Mouse (Mus musculus): ENCODE measurements around the gene Zfp804a. TPM values are rescaled to one million over a fixed set of nuclear protein-coding genes. Genes with fewer than 3 reads are reported as not detected.

Gene Zfp804a
- total RNA-seq, 1 experiment: 0.09 TPM

DNA sequence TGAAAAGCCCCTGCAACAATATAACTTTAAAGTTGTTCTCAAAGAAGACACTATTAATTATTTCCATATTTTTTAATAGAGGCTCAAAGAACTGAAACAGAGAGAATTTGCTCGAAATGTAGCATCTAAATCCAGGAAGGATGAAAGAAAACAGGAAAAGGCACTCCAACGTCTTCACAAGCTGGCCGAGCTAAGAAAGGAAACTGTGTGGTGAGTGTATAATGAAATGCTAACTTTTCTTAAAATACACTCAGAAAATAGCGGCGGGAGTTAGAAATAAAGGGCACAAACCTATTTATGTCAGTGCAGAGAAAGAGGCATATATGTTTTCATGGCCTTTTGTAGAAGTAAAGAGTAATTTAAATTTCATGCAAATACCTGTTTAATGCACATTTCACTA, 200.4 kb downstream of the Zfp804a start:
- no peak for DNase-seq (ENCODE audit: low read depth, low spot score)
- H3K27ac ChIP-seq (ENCODE audit: insufficient read depth, low read depth, low read length, poor library complexity, severe bottlenecking): no peak overlapping the region
- TF ChIP-seq ZC3H11A (IDR thresholded peaks at IDR 0.05; ENCODE audit: borderline replicate concordance, low read depth, low read length) (no peak), HCFC1 (IDR thresholded peaks at IDR 0.05; ENCODE audit: borderline replicate concordance, insufficient read depth, low read length) (no peak), ZNF384 (IDR thresholded peaks at IDR 0.05; ENCODE audit: low read depth, low read length) (no peak), CHD2 (IDR thresholded peaks at IDR 0.05; ENCODE audit: low read depth, low read length) (no peak), MAFK (IDR thresholded peaks at IDR 0.05; ENCODE audit: insufficient read depth, low read depth, low read length) (no peak)
- no peak overlapping the region for H3K9ac ChIP-seq (ENCODE audit: insufficient read depth, low read depth, low read length, poor library complexity, severe bottlenecking)
- no peak overlapping the region for H3K4me3 ChIP-seq (ENCODE audit: insufficient read depth in 1 of 2, low read depth in 1 of 2, low read length in 2 of 2, poor library complexity in 1 of 2, severe bottlenecking in 1 of 2)
- in situ Hi-C loops (cut with MboI; ENCODE audit: low sequenced_read_pairs in 2 of 2, unreplicated experiment in 2 of 2): no loop called here
- H3K4me1 ChIP-seq (ENCODE audit: control insufficient read depth in 2 of 2, insufficient read depth in 2 of 2, low read length in 2 of 2, poor library complexity in 1 of 2): no peaks in the 10 kb centered on the region
- H3K36me3 ChIP-seq (ENCODE audit: control insufficient read depth, insufficient read depth, low read length, poor library complexity, severe bottlenecking): no peaks in the 10 kb centered on the region
- H3K9me3 ChIP-seq (ENCODE audit: control insufficient read depth, insufficient read depth, low read depth, low read length): no peaks in the 10 kb centered on the region

DNA sequence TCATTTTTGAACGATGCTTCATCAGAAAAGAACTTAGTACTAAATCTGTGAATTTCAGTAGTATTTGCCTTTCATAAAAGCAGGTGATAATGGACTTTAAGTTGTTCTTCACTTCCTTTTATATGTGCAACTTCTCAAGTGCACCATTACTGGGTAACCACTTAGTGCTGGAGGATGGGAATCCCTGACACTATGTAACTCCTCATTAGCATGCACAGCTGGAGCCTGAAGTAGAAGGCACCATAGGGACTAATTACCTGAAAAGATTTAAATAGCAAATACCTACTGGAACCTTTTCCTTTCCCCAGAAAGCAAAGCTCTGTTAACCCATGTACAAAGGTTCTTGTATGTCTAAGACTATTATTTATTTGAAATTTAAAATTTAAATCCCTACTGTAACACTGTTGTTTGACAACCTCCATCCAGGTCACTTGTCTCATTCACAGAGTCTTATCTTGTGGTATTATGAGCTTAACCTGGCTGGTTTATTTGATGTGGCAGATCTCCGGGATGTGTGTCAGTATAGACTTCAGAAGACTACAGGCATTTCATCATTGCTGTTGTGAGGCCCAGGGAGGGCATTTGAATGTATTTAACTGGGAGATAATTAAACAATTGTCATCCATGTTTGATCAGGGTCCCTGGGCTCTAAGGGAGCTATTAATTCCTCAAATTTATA, 229.7 kb downstream of the Zfp804a start:
- in situ Hi-C loops (cut with MboI; ENCODE audit: low sequenced_read_pairs in 2 of 2, unreplicated experiment in 2 of 2): no loop called here
- no peak for TF ChIP-seq CHD2 (IDR thresholded peaks at IDR 0.05; ENCODE audit: low read depth, low read length)
- no peaks in the 10 kb centered on the region for H3K36me3 ChIP-seq (ENCODE audit: control insufficient read depth, insufficient read depth, low read length, poor library complexity, severe bottlenecking)
- no peak overlapping the region for H3K4me3 ChIP-seq (ENCODE audit: insufficient read depth in 1 of 2, low read depth in 1 of 2, low read length in 2 of 2, poor library complexity in 1 of 2, severe bottlenecking in 1 of 2)
- DNase-seq (ENCODE audit: low read depth, low spot score): no peak
- no peak overlapping the region for H3K9ac ChIP-seq (ENCODE audit: insufficient read depth, low read depth, low read length, poor library complexity, severe bottlenecking)
- H3K27ac ChIP-seq (ENCODE audit: insufficient read depth, low read depth, low read length, poor library complexity, severe bottlenecking): no peak overlapping the region
- no peaks in the 10 kb centered on the region for H3K9me3 ChIP-seq (ENCODE audit: control insufficient read depth, insufficient read depth, low read depth, low read length)
- H3K4me1 ChIP-seq (ENCODE audit: control insufficient read depth in 2 of 2, insufficient read depth in 2 of 2, low read length in 2 of 2, poor library complexity in 1 of 2): no peaks in the 10 kb centered on the region

DNA sequence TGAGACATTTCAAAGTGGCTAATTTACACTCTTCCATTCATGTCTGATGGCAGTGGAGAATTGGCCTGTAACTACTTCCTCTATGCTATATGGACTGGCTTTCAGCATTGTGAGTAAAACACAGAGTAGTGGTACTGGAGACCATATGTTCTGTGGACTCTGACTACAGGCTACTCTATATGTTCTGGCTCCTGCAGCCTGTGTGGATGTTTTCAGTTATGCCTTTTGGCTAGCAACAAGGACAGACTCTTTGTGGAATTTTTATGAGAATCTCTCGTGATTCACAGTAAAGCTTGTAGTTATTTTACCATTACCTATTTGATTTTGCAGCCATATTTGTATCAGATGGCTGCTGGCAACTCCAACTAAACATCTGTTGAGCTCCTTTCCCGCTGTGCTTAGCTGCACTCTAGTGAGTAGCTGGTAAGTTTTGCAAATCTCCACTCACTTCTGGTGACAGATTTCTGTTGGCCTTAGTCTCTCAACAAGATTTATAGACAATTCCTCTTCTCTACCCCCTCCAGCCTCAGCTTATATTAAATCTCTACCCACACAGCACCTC, 242.0 kb downstream of the Zfp804a start:
- no peaks in the 10 kb centered on the region for H3K4me1 ChIP-seq (ENCODE audit: control insufficient read depth in 2 of 2, insufficient read depth in 2 of 2, low read length in 2 of 2, poor library complexity in 1 of 2)
- no peak overlapping the region for H3K9ac ChIP-seq (ENCODE audit: insufficient read depth, low read depth, low read length, poor library complexity, severe bottlenecking)
- in situ Hi-C loops (cut with MboI; ENCODE audit: low sequenced_read_pairs in 2 of 2, unreplicated experiment in 2 of 2): no loop called here
- H3K9me3 ChIP-seq (ENCODE audit: control insufficient read depth, insufficient read depth, low read depth, low read length): no peaks in the 10 kb centered on the region
- H3K27ac ChIP-seq (ENCODE audit: insufficient read depth, low read depth, low read length, poor library complexity, severe bottlenecking): no peak overlapping the region
- no peaks in the 10 kb centered on the region for H3K36me3 ChIP-seq (ENCODE audit: control insufficient read depth, insufficient read depth, low read length, poor library complexity, severe bottlenecking)
- no peak for DNase-seq (ENCODE audit: low read depth, low spot score)
- TF ChIP-seq MAFK (IDR thresholded peaks at IDR 0.05; ENCODE audit: insufficient read depth, low read depth, low read length): no peak
- TF ChIP-seq CHD2 (IDR thresholded peaks at IDR 0.05; ENCODE audit: low read depth, low read length): no peak
- TF ChIP-seq ZNF384 (IDR thresholded peaks at IDR 0.05; ENCODE audit: low read depth, low read length): no peak
- TF ChIP-seq ZC3H11A (IDR thresholded peaks at IDR 0.05; ENCODE audit: borderline replicate concordance, low read depth, low read length): no peak
- no peak for TF ChIP-seq HCFC1 (IDR thresholded peaks at IDR 0.05; ENCODE audit: borderline replicate concordance, insufficient read depth, low read length)
- no peak overlapping the region for H3K4me3 ChIP-seq (ENCODE audit: insufficient read depth in 1 of 2, low read depth in 1 of 2, low read length in 2 of 2, poor library complexity in 1 of 2, severe bottlenecking in 1 of 2)

Measured in ES-E14 (cell line).